Mouse (Mus musculus) lung, postnatal 0 days (tissue): Measurements from ENCODE around the gene St6galnac1.

ENCODE experiments used
- CTCF ChIP-seq: IDR thresholded peaks from 2 replicates; pipeline ENCODE4 v1.5.1; 2016; ENCODE audit warnings: antibody characterized with exemption, mild to moderate bottlenecking
- EP300 ChIP-seq: IDR thresholded peaks from 2 replicates; pipeline ENCODE4 v1.6.1; 2016; ENCODE audit warnings: antibody characterized with exemption, mild to moderate bottlenecking, control low read depth

GRCm38 (mm10) chr11:116753674-116754470 is 21.4 kb downstream of the St6galnac1 start:
- TF ChIP-seq EP300: no peak
- TF ChIP-seq CTCF: no peak
